ENCODE assay signal across 20 mouse cellular contexts in genomic region chr13:38936860-38937471, GRCm38 (mm10). TPM values are rescaled to one million over a fixed set of nuclear protein-coding genes. Genes with fewer than 3 reads are reported as not detected.
A peak's percentile ranks its signal among the peaks of the same experiment; 100 is the strongest.
DNase-seq lines count a peak whose midpoint lies in the region; ATAC-seq and TF ChIP-seq lines count a peak whose summit lies in the region.
"Had no signal": no experiment of that assay in that cellular context is flagged by ENCODE, and none has a peak within 500 bp of the region (broad histone marks: within the 10 kb centered on the region; RNA-seq: fewer than 3 reads in every experiment).

No protein-coding gene starts in this region.

- intact Hi-C loops in gastrocnemius, adult 2 months (cut with DNase I), result no loop called here

- no peak overlapping the region for H3K4me3 ChIP-seq in gastrocnemius, adult 2 months
- H3K4me3 ChIP-seq in lung, postnatal 0 days (ENCODE audit: low read depth, low read length), result no peak overlapping the region
- no peak overlapping the region for H3K4me3 ChIP-seq in forebrain, embryonic 15.5 days
- H3K4me3 ChIP-seq: embryonic facial prominence, embryonic 15.5 days; midbrain, embryonic 13.5 days; neural tube, embryonic 13.5 days had no signal

- peaks cover 25% of the 10 kb centered on the region; the same call in 1 of the 2 replicates for H3K36me3 ChIP-seq in lung, postnatal 0 days (ENCODE audit: insufficient read depth, low read length)
- H3K36me3 ChIP-seq in forebrain, embryonic 15.5 days, result peaks cover 53% of the 10 kb centered on the region

- WGBS in lung, postnatal 0 days, result 68% methylated on average over 10 of the region's 10 CpGs
- 90% methylated on average over 10 of the region's 10 CpGs for whole genome bisulfite sequencing in forebrain, embryonic 15.5 days

- H3K9ac ChIP-seq in lung, postnatal 0 days (replicated peaks; ENCODE audit: low read depth), result no peak overlapping the region
- H3K9ac ChIP-seq in forebrain, embryonic 15.5 days (replicated peaks), result no peak overlapping the region
- H3K9ac ChIP-seq: embryonic facial prominence, embryonic 15.5 days; liver, embryonic 14.5 days; midbrain, embryonic 13.5 days; neural tube, embryonic 13.5 days had no signal

- no peaks in the 10 kb centered on the region for H3K27me3 ChIP-seq in lung, postnatal 0 days (replicated peaks; ENCODE audit: insufficient read depth, low read length)
- H3K27me3 ChIP-seq in forebrain, embryonic 15.5 days, result no peaks in the 10 kb centered on the region
- H3K27me3 ChIP-seq: embryonic facial prominence, embryonic 15.5 days; midbrain, embryonic 13.5 days; neural tube, embryonic 13.5 days had no signal

- H3K4me2 ChIP-seq in lung, postnatal 0 days (replicated peaks; ENCODE audit: low read depth, low read length), result no peak overlapping the region
- no peak overlapping the region for H3K4me2 ChIP-seq in forebrain, embryonic 15.5 days (replicated peaks)
- H3K4me2 ChIP-seq: embryonic facial prominence, embryonic 15.5 days; midbrain, embryonic 13.5 days; neural tube, embryonic 13.5 days had no signal

- no peak for TF ChIP-seq CTCF in gastrocnemius, adult 2 months (IDR thresholded peaks at IDR 0.05)
- TF ChIP-seq CTCF in lung, postnatal 0 days (IDR thresholded peaks at IDR 0.05), result 0 out of 2 replicates have a peak, but pooled peaks have one; percentile 10

- TF ChIP-seq EP300 in lung, postnatal 0 days (IDR thresholded peaks at IDR 0.05), result peak; percentile 53; the same call in 1 of the 2 replicates

- peak; percentile 25; the same call in 1 of the 2 replicates for ATAC-seq in lung, postnatal 0 days
- no peak for ATAC-seq in forebrain, embryonic 15.5 days (replicated peaks)
- ATAC-seq: midbrain, embryonic 13.5 days had no signal

- H3K27ac ChIP-seq in gastrocnemius, adult 2 months, result peak overlapping the region; percentile 86
- H3K27ac ChIP-seq in lung, postnatal 0 days (ENCODE audit: low read length), result no peak overlapping the region
- H3K27ac ChIP-seq in forebrain, embryonic 15.5 days (replicated peaks), result no peak overlapping the region
- H3K27ac ChIP-seq: embryonic facial prominence, embryonic 15.5 days; liver, embryonic 14.5 days; midbrain, embryonic 13.5 days; neural tube, embryonic 13.5 days; stomach, postnatal 0 days had no signal

- no peaks in the 10 kb centered on the region for H3K4me1 ChIP-seq in lung, postnatal 0 days (ENCODE audit: insufficient read depth, low read depth, low read length)
- H3K4me1 ChIP-seq in forebrain, embryonic 15.5 days, result no peaks in the 10 kb centered on the region
- H3K4me1 ChIP-seq: embryonic facial prominence, embryonic 15.5 days; midbrain, embryonic 13.5 days; neural tube, embryonic 13.5 days had no signal

- H3K9me3 ChIP-seq in lung, postnatal 0 days (ENCODE audit: low read length), result no peaks in the 10 kb centered on the region
- no peaks in the 10 kb centered on the region for H3K9me3 ChIP-seq in forebrain, embryonic 15.5 days
- H3K9me3 ChIP-seq: embryonic facial prominence, embryonic 15.5 days; midbrain, embryonic 13.5 days; neural tube, embryonic 13.5 days had no signal

- no peak for DNase-seq in gastrocnemius, adult 2 months
- no peak for DNase-seq in gastrocnemius, postnatal 4 days (ENCODE audit: low spot score in 2 of 2)
- DNase-seq in lung, postnatal 0 days (ENCODE audit: low spot score), result no peak
- no peak for DNase-seq in lung, postnatal 36 days
- peak; percentile 57 for DNase-seq in CD4-positive helper T cell, adult 2 months (ENCODE audit: low read depth, low spot score)
- peak; percentile 25 for DNase-seq in ZHBTc4 (ENCODE audit: low read depth, low spot score)
- no peak for DNase-seq in ovary, postnatal 36 days (ENCODE audit: low spot score)
- DNase-seq: adrenal gland, postnatal 10 days; cerebellum, postnatal 10 days; embryo, embryonic 11 days; heart, adult 11 months; kidney, adult 9 months; kidney, postnatal 25 days; right cerebral cortex, postnatal 14 days had no signal

RNA-seq across cellular contexts. Expression of gene Slc35b3, which starts 23.7 kb away (rescaled TPM):
- total RNA-seq in gastrocnemius, adult 2 months (2021), result 1 to 10 TPM; 2.4 TPM
- total RNA-seq in gastrocnemius, postnatal 4 days (2021), result 10 to 100 TPM; 10.6 to 12.9 TPM
- 39.2 and 40.2 TPM in 2 replicates for polyA plus RNA-seq in lung, postnatal 0 days (2015; fragmentation: Nextera tagmentation; extraction: Ambion mirVana)
- polyA plus RNA-seq in forebrain, embryonic 15.5 days (2015; fragmentation: Nextera tagmentation; extraction: Ambion mirVana), result 30.9 and 33.0 TPM in 2 replicates

Comparison
In these comparisons a context has a peak if more than half of its experiments do, and no peak if none do; other contexts are left out.
1. DNase-seq: peak in CD4-positive helper T cell, adult 2 months (single experiment) and ZHBTc4 (single experiment); none in gastrocnemius, adult 2 months (single experiment), gastrocnemius, postnatal 4 days (0 of 2), lung, postnatal 0 days (single experiment), lung, postnatal 36 days (single experiment) and ovary, postnatal 36 days (single experiment).